Mouse (Mus musculus): ENCODE measurements around the gene C530025M09Rik. TPM values are rescaled to one million over a fixed set of nuclear protein-coding genes. Genes with fewer than 3 reads are reported as not detected.

C530025M09Rik gene
- polyA plus RNA-seq, 1 experiment from 2014 or later, result 0.45 TPM

Other genes with a start within 250 kb of the C530025M09Rik start
- 13.4 and 16.0 TPM in 2 replicates for gene Syndig1, start 2.0 kb downstream of the C530025M09Rik start, polyA plus RNA-seq (2016; fragmentation: Nextera tagmentation; extraction: Ambion mirVana)

All from hindbrain, embryonic 12.5 days (tissue).